Mouse (Mus musculus): ENCODE results near the gene Abcg4. TPM values are rescaled to one million over a fixed set of nuclear protein-coding genes. Genes with fewer than 3 reads are reported as not detected.

The Abcg4 gene
- polyA plus RNA-seq, 2 experiments, result 10.6 to 35.6 TPM

DNA sequence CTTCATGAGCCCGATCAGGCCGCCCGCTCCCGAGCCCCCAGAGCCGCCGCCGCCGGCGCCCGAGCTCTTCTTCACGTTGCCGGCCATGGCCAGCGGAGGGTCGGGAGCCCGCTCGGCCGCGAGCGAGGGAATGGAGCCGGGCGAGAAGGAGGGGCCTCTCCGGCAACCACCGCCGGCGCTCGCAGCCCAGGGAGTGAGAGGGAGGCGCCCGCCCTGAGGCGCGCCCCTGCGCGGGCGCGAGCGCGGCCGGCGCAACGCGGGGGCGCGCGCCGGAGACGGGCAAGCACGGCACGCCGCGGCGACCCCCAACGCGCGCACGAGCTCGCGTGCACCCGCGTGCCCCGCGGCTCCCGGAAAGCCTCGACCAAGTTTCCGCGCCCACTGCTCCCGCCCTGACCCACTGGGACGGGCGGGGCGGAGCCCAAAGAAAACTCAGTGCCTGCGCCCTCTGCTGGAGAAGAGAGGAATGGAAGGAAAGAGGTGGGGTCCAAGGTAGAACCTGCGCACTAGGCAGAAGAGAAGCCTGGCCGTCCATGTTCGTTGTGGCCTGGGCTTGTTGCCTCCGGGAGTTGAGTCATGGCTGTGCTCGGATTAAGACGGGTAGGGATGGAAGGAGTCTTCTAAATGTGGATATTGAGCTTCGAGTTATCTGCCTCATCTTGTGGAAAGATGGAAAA lies 54.5 kb downstream of the Abcg4 start, which contains the start of gene Cbl:
Gene Cbl, minus strand, starts transcription at position 248 of the 677 bp plus-strand sequence.
- DNase-seq (ENCODE audit: low read depth in 3 of 3, low spot score in 3 of 3), result peak; percentile 92 to 96 (median 92)
- Histone ChIP-seq H3K9me3 (ENCODE audit: control insufficient read depth, low read length) (no peaks in the 10 kb centered on the region), H3K9ac (replicated peaks) (peak within 1 kb of the TSS; percentile 95), H3K27ac (peak within 1 kb of the TSS; percentile 80), H3K4me1 (replicated peaks; ENCODE audit: control insufficient read depth in 2 of 2, insufficient read depth in 2 of 2, low read length in 1 of 2) (peaks cover 10 to 16% of the 10 kb centered on the region in 2 experiments), H3K36me3 (replicated peaks; ENCODE audit: control insufficient read depth, insufficient read depth, low read depth) (no peaks in the 10 kb centered on the region), H3K4me3 (ENCODE audit: insufficient read depth in 1 of 2, low read depth in 2 of 2, low read length in 2 of 2) (peak within 1 kb of the TSS; percentile 84 to 98), H3K27me3 (ENCODE audit: control insufficient read depth, insufficient read depth, low read length) (no peaks in the 10 kb centered on the region), H3K4me2 (ENCODE audit: low read depth) (peak within 1 kb of the TSS; percentile 94)
- TF ChIP-seq CTCF (IDR thresholded peaks at IDR 0.05; ENCODE audit: low read depth) (peak; percentile 98), EP300 (IDR thresholded peaks at IDR 0.05; ENCODE audit: low read depth) (peak; percentile 29)
- peak; percentile 93 for ATAC-seq (ENCODE audit: insufficient read depth)
- under 1% methylated on average over 65 of the region's 76 CpGs for WGBS (ENCODE audit: insufficient replicate concordance)

DNA sequence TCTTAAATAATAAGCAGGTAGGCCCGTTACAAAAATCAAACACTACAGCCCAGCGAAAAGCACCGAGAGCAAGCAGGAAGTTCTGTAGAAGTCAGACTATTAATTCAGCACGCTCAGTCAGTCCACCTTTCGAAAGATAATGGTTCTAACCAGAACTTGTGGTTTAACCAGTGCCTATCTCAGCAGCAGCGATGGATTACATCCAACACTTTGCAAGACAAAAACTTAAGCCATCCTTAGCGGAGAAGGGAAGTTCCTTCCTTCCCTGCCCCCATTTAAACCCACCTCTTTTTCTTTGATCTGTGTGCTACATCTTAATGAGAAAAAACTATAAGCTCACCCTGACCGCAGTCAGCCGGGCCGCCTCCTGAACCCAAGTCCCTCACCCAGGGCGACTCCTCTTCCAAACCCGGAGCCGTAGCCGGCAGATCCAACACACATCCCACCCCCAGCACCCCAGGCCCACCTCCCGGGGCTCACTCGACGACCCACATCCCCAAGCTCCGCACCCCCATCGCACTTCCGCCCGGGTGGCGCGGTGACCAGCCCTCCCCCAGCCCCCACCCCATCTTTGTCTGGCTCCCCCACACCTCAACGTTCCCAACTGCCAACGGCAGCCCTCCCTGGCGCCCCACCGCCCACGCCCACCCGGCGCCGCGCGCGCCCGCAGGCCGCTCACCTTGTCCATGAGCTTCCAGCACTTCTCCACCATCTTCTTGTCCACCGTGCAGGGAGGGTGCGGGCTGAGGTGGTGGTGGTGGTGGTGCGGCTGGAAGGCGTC lies 55.2 kb downstream of the Abcg4 start:
- peak overlapping the region; percentile 94 for H3K4me2 ChIP-seq (ENCODE audit: low read depth)
- peak overlapping the region; percentile 84 to 98 for H3K4me3 ChIP-seq (ENCODE audit: insufficient read depth in 1 of 2, low read depth in 2 of 2, low read length in 2 of 2)
- WGBS (ENCODE audit: insufficient replicate concordance), result under 1% methylated on average over 40 of the region's 40 CpGs
- TF ChIP-seq EP300 (IDR thresholded peaks at IDR 0.05; ENCODE audit: low read depth) (no peak), CTCF (IDR thresholded peaks at IDR 0.05; ENCODE audit: low read depth) (no peak)
- ATAC-seq (ENCODE audit: insufficient read depth) (peak; percentile 62), DNase-seq (ENCODE audit: low read depth in 3 of 3, low spot score in 3 of 3) (peak; percentile 12 to 36 (median 36))
- H3K4me1 ChIP-seq (replicated peaks; ENCODE audit: control insufficient read depth in 2 of 2, insufficient read depth in 2 of 2, low read length in 1 of 2), result peaks cover 10 to 16% of the 10 kb centered on the region in 2 experiments
- H3K9ac ChIP-seq (replicated peaks), result peak overlapping the region; percentile 95
- no peaks in the 10 kb centered on the region for H3K9me3 ChIP-seq (ENCODE audit: control insufficient read depth, low read length)
- peak overlapping the region; percentile 80 for H3K27ac ChIP-seq
- H3K36me3 ChIP-seq (replicated peaks; ENCODE audit: control insufficient read depth, insufficient read depth, low read depth), result no peaks in the 10 kb centered on the region
- no peaks in the 10 kb centered on the region for H3K27me3 ChIP-seq (ENCODE audit: control insufficient read depth, insufficient read depth, low read length)

DNA sequence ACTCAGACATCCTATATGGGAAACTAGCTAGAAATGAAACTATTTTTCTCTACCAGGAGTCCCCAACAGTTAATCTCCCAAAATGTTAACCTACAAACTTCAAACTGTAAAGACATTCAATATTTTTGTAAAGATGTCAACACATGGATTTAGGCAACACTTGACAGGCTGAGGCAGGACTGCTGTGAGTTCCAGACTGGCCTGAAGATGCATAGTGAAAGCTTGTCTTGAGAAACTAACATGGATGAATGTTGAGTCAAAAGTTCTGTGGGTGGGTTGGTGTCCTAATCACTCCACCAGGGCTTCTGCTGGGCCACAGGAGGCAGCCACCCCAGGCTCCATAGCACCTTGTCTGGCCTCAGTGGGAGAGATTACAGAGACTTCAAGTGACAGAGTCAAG lies 56.8 kb downstream of the Abcg4 start:
- Histone ChIP-seq H3K4me1 (replicated peaks; ENCODE audit: control insufficient read depth in 2 of 2, insufficient read depth in 2 of 2, low read length in 1 of 2) (peaks cover 10 to 18% of the 10 kb centered on the region in 2 experiments), H3K4me2 (ENCODE audit: low read depth) (peak overlapping the region; percentile 94), H3K27me3 (ENCODE audit: control insufficient read depth, insufficient read depth, low read length) (no peaks in the 10 kb centered on the region), H3K9me3 (ENCODE audit: control insufficient read depth, low read length) (no peaks in the 10 kb centered on the region), H3K27ac (no peak overlapping the region; the same call in 1 of the 2 replicates), H3K9ac (replicated peaks) (no peak overlapping the region), H3K4me3 (ENCODE audit: insufficient read depth in 1 of 2, low read depth in 2 of 2, low read length in 2 of 2) (no peak overlapping the region; a peak in 1 of 4 replicates), H3K36me3 (replicated peaks; ENCODE audit: control insufficient read depth, insufficient read depth, low read depth) (no peaks in the 10 kb centered on the region)
- ATAC-seq (ENCODE audit: insufficient read depth) (no peak), DNase-seq (ENCODE audit: low read depth in 3 of 3, low spot score in 3 of 3) (no peak)
- TF ChIP-seq EP300 (IDR thresholded peaks at IDR 0.05; ENCODE audit: low read depth) (no peak), CTCF (IDR thresholded peaks at IDR 0.05; ENCODE audit: low read depth) (0 out of 2 replicates have a peak, but pooled peaks have one; percentile 2)

DNA sequence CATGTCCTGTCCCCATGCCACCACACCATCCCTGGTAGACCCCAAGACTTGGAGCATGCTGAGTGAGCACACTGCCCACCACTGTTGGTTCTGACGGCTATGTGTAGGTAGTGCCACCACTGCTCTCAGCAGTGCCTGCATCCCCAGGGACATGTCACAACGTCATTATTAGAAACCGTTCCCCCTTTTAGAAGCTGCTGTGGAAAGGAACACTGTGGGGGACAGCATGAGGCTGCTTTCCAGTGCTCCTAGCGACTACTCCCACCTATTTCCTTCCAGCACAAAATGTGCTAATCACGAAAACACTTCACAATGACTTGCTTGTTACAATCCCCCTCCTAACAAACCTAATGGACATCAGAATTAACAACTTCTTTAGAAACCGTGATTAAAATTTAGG lies 62.4 kb downstream of the Abcg4 start:
- no peak for ATAC-seq (ENCODE audit: insufficient read depth)
- H3K9me3 ChIP-seq (ENCODE audit: control insufficient read depth, low read length), result no peaks in the 10 kb centered on the region
- H3K4me3 ChIP-seq (ENCODE audit: insufficient read depth in 1 of 2, low read depth in 2 of 2, low read length in 2 of 2), result no peak overlapping the region
- H3K4me2 ChIP-seq (ENCODE audit: low read depth), result no peak overlapping the region
- no peak overlapping the region for H3K27ac ChIP-seq
- TF ChIP-seq EP300 (IDR thresholded peaks at IDR 0.05; ENCODE audit: low read depth) (no peak), CTCF (IDR thresholded peaks at IDR 0.05; ENCODE audit: low read depth) (no peak)
- H3K4me1 ChIP-seq (replicated peaks; ENCODE audit: control insufficient read depth in 2 of 2, insufficient read depth in 2 of 2, low read length in 1 of 2), result peaks cover 0 to 2% of the 10 kb centered on the region in 2 experiments; a peak in 2 of 4 replicates
- H3K27me3 ChIP-seq (ENCODE audit: control insufficient read depth, insufficient read depth, low read length), result no peaks in the 10 kb centered on the region
- no peaks in the 10 kb centered on the region for H3K36me3 ChIP-seq (replicated peaks; ENCODE audit: control insufficient read depth, insufficient read depth, low read depth)
- WGBS (ENCODE audit: insufficient replicate concordance), result 48% methylated on average over 6 of the region's 6 CpGs
- H3K9ac ChIP-seq (replicated peaks), result no peak overlapping the region
- DNase-seq (ENCODE audit: low read depth in 3 of 3, low spot score in 3 of 3), result no peak

Small RNAs within 50 kb of the gene (microRNA-seq; reads per million reads assigned to microRNA genes)
- not detected for gene Gm44335

Other genes starting within 250 kb of the Abcg4 start
- 0.64 and 0.90 TPM in 2 replicates for gene Thy1, start 245.2 kb downstream of the Abcg4 start, polyA plus RNA-seq (2012; rRNA removed)
- 0.14 and 0.33 TPM in 2 replicates for gene Thy1, start 245.2 kb downstream of the Abcg4 start, polyA plus RNA-seq (2014; fragmentation: Nextera tagmentation; extraction: Ambion mirVana)
- 0.27 TPM in 2 replicates for gene Usp2, start 221.6 kb downstream of the Abcg4 start, polyA plus RNA-seq (2012; rRNA removed)
- gene Usp2, start 221.6 kb downstream of the Abcg4 start, polyA plus RNA-seq (2014; fragmentation: Nextera tagmentation; extraction: Ambion mirVana), result 1.6 and 2.0 TPM in 2 replicates
- gene Mfrp, start 186.9 kb downstream of the Abcg4 start, polyA plus RNA-seq (2012; rRNA removed), result not detected in 2 replicates
- not detected in 2 replicates for gene Mfrp, start 186.9 kb downstream of the Abcg4 start, polyA plus RNA-seq (2014; fragmentation: Nextera tagmentation; extraction: Ambion mirVana)
- gene C1qtnf5, start 181.4 kb downstream of the Abcg4 start, polyA plus RNA-seq (2012; rRNA removed), result 0.24 and 0.27 TPM in 2 replicates
- 0.27 and 0.30 TPM in 2 replicates for gene C1qtnf5, start 181.4 kb downstream of the Abcg4 start, polyA plus RNA-seq (2014; fragmentation: Nextera tagmentation; extraction: Ambion mirVana)
- 0.05 and 0.09 TPM in 2 replicates for gene Gm49380, start 175.1 kb downstream of the Abcg4 start, polyA plus RNA-seq (2012; rRNA removed)
- not detected in 2 replicates for gene Gm49380, start 175.1 kb downstream of the Abcg4 start, polyA plus RNA-seq (2014; fragmentation: Nextera tagmentation; extraction: Ambion mirVana)
- 21.9 and 26.2 TPM in 2 replicates for gene Rnf26, start 175.1 kb downstream of the Abcg4 start, polyA plus RNA-seq (2012; rRNA removed)
- 29.4 and 34.3 TPM in 2 replicates for gene Rnf26, start 175.1 kb downstream of the Abcg4 start, polyA plus RNA-seq (2014; fragmentation: Nextera tagmentation; extraction: Ambion mirVana)
- gene Mcam, start 154.1 kb downstream of the Abcg4 start, polyA plus RNA-seq (2012; rRNA removed), result 6.1 and 6.2 TPM in 2 replicates
- 3.1 and 3.4 TPM in 2 replicates for gene Mcam, start 154.1 kb downstream of the Abcg4 start, polyA plus RNA-seq (2014; fragmentation: Nextera tagmentation; extraction: Ambion mirVana)
- 3.4 and 3.9 TPM in 2 replicates for gene Cbl, start 54.6 kb downstream of the Abcg4 start, polyA plus RNA-seq (2012; rRNA removed)
- gene Cbl, start 54.6 kb downstream of the Abcg4 start, polyA plus RNA-seq (2014; fragmentation: Nextera tagmentation; extraction: Ambion mirVana), result 3.7 and 5.1 TPM in 2 replicates
- gene Ccdc153, start 47.9 kb downstream of the Abcg4 start, polyA plus RNA-seq (2012; rRNA removed), result not detected in 2 replicates
- gene Ccdc153, start 47.9 kb downstream of the Abcg4 start, polyA plus RNA-seq (2014; fragmentation: Nextera tagmentation; extraction: Ambion mirVana), result not detected in 2 replicates
- gene Pdzd3, start 37.1 kb downstream of the Abcg4 start, polyA plus RNA-seq (2012; rRNA removed), result 0.02 and 0.05 TPM in 2 replicates
- gene Pdzd3, start 37.1 kb downstream of the Abcg4 start, polyA plus RNA-seq (2014; fragmentation: Nextera tagmentation; extraction: Ambion mirVana), result 0.08 TPM in 1 of 2 replicates, not detected in the other
- 1.5 TPM in 2 replicates for gene Nlrx1, start 20.0 kb downstream of the Abcg4 start, polyA plus RNA-seq (2012; rRNA removed)
- gene Nlrx1, start 20.0 kb downstream of the Abcg4 start, polyA plus RNA-seq (2014; fragmentation: Nextera tagmentation; extraction: Ambion mirVana), result 2.7 and 3.4 TPM in 2 replicates
- gene Hinfp, start 17.1 kb upstream of the Abcg4 start, polyA plus RNA-seq (2012; rRNA removed), result 11.8 and 13.8 TPM in 2 replicates
- gene Hinfp, start 17.1 kb upstream of the Abcg4 start, polyA plus RNA-seq (2014; fragmentation: Nextera tagmentation; extraction: Ambion mirVana), result 8.0 and 8.3 TPM in 2 replicates
- gene C2cd2l, start 31.7 kb upstream of the Abcg4 start, polyA plus RNA-seq (2012; rRNA removed), result 13.0 and 17.3 TPM in 2 replicates
- 7.4 and 8.9 TPM in 2 replicates for gene C2cd2l, start 31.7 kb upstream of the Abcg4 start, polyA plus RNA-seq (2014; fragmentation: Nextera tagmentation; extraction: Ambion mirVana)
- gene Dpagt1, start 37.4 kb upstream of the Abcg4 start, polyA plus RNA-seq (2012; rRNA removed), result 16.4 and 19.5 TPM in 2 replicates
- gene Dpagt1, start 37.4 kb upstream of the Abcg4 start, polyA plus RNA-seq (2014; fragmentation: Nextera tagmentation; extraction: Ambion mirVana), result 18.8 and 20.2 TPM in 2 replicates
- 177 and 217 TPM in 2 replicates for gene H2afx, start 46.1 kb upstream of the Abcg4 start, polyA plus RNA-seq (2012; rRNA removed)
- gene H2afx, start 46.1 kb upstream of the Abcg4 start, polyA plus RNA-seq (2014; fragmentation: Nextera tagmentation; extraction: Ambion mirVana), result 168 and 190 TPM in 2 replicates
- 837 and 876 TPM in 2 replicates for gene Hmbs, start 55.6 kb upstream of the Abcg4 start, polyA plus RNA-seq (2012; rRNA removed)
- gene Hmbs, start 55.6 kb upstream of the Abcg4 start, polyA plus RNA-seq (2014; fragmentation: Nextera tagmentation; extraction: Ambion mirVana), result 1,376 and 1,452 TPM in 2 replicates
- 9.4 and 9.7 TPM in 2 replicates for gene Vps11, start 73.1 kb upstream of the Abcg4 start, polyA plus RNA-seq (2012; rRNA removed)
- gene Vps11, start 73.1 kb upstream of the Abcg4 start, polyA plus RNA-seq (2014; fragmentation: Nextera tagmentation; extraction: Ambion mirVana), result 11.5 and 12.0 TPM in 2 replicates
- gene Hyou1, start 90.9 kb upstream of the Abcg4 start, polyA plus RNA-seq (2012; rRNA removed), result 12.5 and 16.5 TPM in 2 replicates
- 12.5 and 12.8 TPM in 2 replicates for gene Hyou1, start 90.9 kb upstream of the Abcg4 start, polyA plus RNA-seq (2014; fragmentation: Nextera tagmentation; extraction: Ambion mirVana)
- gene Slc37a4, start 108.2 kb upstream of the Abcg4 start, polyA plus RNA-seq (2012; rRNA removed), result 15.9 and 16.7 TPM in 2 replicates
- gene Slc37a4, start 108.2 kb upstream of the Abcg4 start, polyA plus RNA-seq (2014; fragmentation: Nextera tagmentation; extraction: Ambion mirVana), result 26.6 and 29.7 TPM in 2 replicates
- 350 and 717 TPM in 2 replicates for gene Rps25, start 118.5 kb upstream of the Abcg4 start, polyA plus RNA-seq (2012; rRNA removed)
- gene Rps25, start 118.5 kb upstream of the Abcg4 start, polyA plus RNA-seq (2014; fragmentation: Nextera tagmentation; extraction: Ambion mirVana), result 1,544 and 1,614 TPM in 2 replicates
- gene Trappc4, start 119.0 kb upstream of the Abcg4 start, polyA plus RNA-seq (2012; rRNA removed), result 24.2 and 26.6 TPM in 2 replicates
- gene Trappc4, start 119.0 kb upstream of the Abcg4 start, polyA plus RNA-seq (2014; fragmentation: Nextera tagmentation; extraction: Ambion mirVana), result 44.4 and 52.9 TPM in 2 replicates
- 15.3 and 16.3 TPM in 2 replicates for gene Ccdc84, start 130.0 kb upstream of the Abcg4 start, polyA plus RNA-seq (2012; rRNA removed)
- 10.0 TPM in 2 replicates for gene Ccdc84, start 130.0 kb upstream of the Abcg4 start, polyA plus RNA-seq (2014; fragmentation: Nextera tagmentation; extraction: Ambion mirVana)
- gene Foxr1, start 152.5 kb upstream of the Abcg4 start, polyA plus RNA-seq (2012; rRNA removed), result not detected in 2 replicates
- not detected in 2 replicates for gene Foxr1, start 152.5 kb upstream of the Abcg4 start, polyA plus RNA-seq (2014; fragmentation: Nextera tagmentation; extraction: Ambion mirVana)
- 0.04 TPM in 1 of 2 replicates, not detected in the other for gene Upk2, start 166.4 kb upstream of the Abcg4 start, polyA plus RNA-seq (2012; rRNA removed)
- gene Upk2, start 166.4 kb upstream of the Abcg4 start, polyA plus RNA-seq (2014; fragmentation: Nextera tagmentation; extraction: Ambion mirVana), result not detected in 2 replicates
- 1.6 and 1.9 TPM in 2 replicates for gene Bcl9l, start 194.2 kb upstream of the Abcg4 start, polyA plus RNA-seq (2012; rRNA removed)
- gene Bcl9l, start 194.2 kb upstream of the Abcg4 start, polyA plus RNA-seq (2014; fragmentation: Nextera tagmentation; extraction: Ambion mirVana), result 1.0 and 1.5 TPM in 2 replicates